Mouse (Mus musculus): ENCODE measurements at regions not wholly inside any gene's neighbourhood (a gene's known extent, or its start where the extent isn't known, plus 50 kb on each side); places are given as distances from the start of the nearest gene placed in this dataset.

DNA sequence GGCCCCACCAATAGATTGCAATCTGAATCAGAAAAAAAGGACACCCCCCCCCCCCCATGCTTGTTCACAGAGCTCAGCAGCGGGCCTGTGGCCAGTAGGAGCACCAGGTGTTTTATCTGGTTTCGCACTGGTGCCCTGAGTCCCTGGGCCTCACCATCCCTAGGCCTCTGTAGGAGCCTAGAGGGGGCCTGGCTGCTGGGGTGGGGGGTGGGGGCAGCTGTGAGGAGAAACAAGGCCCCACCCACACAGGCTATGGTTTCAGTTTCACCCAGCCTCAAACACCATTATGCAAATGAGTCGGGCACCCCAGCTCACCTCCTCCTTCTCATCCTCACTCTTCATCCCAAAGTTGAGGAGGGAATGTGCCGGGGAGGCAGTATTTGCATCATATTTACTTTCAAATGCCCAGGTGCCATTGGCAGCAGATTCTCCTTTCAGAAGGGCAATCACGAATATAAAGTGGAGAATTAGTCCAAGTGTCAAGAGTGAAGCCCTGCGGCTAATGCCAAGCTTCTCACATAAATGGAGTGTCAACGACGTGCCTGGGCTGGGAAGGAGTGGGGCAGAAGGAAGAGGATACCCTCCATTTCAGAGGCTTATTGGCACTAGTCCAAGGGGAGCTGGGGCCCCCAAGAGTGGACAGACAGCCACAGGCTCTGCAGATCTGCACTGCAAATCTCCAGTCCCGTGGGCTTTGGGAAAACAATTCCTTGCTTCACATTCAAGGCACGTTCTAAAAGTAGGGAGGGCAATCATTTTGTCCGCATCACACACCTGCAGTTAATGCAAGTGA, 187.7 kb upstream of the Spdye4c start:
- ATAC-seq: peak; percentile 62

DNA sequence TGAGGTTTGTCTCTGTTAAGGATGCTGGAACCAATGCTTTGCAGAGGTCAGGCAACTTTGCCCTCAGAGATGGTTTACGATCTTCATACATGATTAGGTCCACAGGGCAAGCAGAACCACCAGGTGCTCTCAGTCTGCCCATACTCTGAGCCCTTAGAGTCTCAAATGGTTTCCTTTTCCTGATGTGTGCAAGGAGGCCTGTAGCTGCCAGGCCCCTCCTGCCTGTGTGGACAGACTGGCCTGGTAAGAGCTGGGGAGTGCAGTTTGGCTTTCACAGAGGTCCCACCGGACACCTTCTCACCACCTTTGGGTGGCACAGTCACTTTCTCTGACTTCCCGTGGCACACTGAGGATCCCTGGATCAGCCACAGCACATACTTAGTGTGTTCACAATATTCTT, 186.6 kb upstream of the Spdye4c start:
- no peak for ATAC-seq

GRCm38 (mm10) chr2:128407076-128407475, 183.9 kb upstream of the Spdye4c start:
- peak; percentile 50 for ATAC-seq

- ATAC-seq: no peak
Observed at GRCm38 (mm10) chr2:128408718-128409117, 182.3 kb upstream of the Spdye4c start.

GRCm38 (mm10) chr2:128412352-128412751, 178.7 kb upstream of the Spdye4c start:
- peak; percentile 84 for ATAC-seq

- peak; percentile 91 for ATAC-seq
Observed at GRCm38 (mm10) chr2:128412974-128413373, 178.0 kb upstream of the Spdye4c start.

GRCm38 (mm10) chr2:128414588-128415240, 176.3 kb upstream of the Spdye4c start:
- ATAC-seq: no peak

DNA sequence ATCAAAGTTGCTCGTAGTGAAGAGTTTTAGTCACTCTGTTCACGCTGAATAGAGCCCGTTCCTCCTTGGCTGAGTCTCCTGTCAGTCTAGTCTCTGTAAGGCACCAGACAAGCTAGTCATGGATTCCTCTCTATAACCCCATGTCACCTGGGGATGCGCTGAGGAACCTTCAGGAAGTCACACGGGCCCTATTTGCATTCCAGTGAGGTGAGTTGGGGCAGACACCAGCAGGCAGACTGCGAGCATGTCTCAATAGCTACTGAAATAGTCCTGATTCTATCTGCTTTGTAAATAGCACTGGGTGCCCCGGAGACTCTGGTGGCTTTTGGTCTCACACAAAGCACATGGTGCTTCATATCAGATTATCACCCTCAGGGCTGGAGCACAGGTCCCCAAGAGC, 174.6 kb upstream of the Spdye4c start:
- ATAC-seq: no peak

DNA sequence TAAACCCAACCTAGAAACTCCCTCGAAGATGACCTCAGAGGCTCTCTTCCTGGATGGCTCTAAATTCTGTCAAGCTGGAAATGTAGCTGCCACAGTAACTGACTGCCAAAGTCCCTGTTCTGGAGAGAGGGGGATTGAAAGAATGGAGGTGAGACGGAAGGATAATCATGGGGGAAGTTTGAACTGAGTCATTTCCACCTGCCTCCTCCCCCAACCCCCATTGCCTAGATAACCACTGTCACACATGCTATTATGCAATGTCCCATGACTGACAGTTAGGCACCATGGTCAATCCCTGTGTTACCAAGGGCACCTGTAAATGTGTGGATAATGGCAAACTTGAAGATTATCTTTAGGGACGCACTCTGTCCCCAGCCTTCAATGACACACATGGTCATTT, 172.0 kb upstream of the Spdye4c start:
- ATAC-seq: no peak

DNA sequence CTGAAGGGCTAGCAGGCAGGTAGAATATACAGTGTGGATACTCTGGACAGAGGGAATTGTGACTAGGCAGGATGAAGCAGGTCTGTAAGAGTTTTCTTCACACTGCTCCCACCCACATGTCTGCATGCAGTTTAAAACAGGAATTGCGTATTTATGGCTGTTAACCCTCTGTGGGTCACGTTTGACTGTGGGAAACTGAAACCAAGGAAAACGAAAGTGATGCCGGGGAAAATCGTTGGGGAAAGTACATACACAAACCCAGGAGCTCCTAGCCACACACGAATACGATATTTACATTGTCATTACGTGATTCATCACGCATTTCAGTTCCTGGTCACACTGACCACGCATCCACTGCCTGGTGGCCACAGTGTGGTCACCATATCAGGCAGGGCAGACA, 170.6 kb upstream of the Spdye4c start:
- no peak for ATAC-seq

GRCm38 (mm10) chr2:128422677-128423076, 168.3 kb upstream of the Spdye4c start:
- peak; percentile 81 for ATAC-seq

GRCm38 (mm10) chr2:128424236-128424635, 166.8 kb upstream of the Spdye4c start:
- ATAC-seq: no peak

- ATAC-seq: no peak
Observed at GRCm38 (mm10) chr2:128427181-128427880, 163.7 kb upstream of the Spdye4c start.

- ATAC-seq: peak; percentile 56
Observed at GRCm38 (mm10) chr2:128428154-128428553, 162.9 kb upstream of the Spdye4c start.

DNA sequence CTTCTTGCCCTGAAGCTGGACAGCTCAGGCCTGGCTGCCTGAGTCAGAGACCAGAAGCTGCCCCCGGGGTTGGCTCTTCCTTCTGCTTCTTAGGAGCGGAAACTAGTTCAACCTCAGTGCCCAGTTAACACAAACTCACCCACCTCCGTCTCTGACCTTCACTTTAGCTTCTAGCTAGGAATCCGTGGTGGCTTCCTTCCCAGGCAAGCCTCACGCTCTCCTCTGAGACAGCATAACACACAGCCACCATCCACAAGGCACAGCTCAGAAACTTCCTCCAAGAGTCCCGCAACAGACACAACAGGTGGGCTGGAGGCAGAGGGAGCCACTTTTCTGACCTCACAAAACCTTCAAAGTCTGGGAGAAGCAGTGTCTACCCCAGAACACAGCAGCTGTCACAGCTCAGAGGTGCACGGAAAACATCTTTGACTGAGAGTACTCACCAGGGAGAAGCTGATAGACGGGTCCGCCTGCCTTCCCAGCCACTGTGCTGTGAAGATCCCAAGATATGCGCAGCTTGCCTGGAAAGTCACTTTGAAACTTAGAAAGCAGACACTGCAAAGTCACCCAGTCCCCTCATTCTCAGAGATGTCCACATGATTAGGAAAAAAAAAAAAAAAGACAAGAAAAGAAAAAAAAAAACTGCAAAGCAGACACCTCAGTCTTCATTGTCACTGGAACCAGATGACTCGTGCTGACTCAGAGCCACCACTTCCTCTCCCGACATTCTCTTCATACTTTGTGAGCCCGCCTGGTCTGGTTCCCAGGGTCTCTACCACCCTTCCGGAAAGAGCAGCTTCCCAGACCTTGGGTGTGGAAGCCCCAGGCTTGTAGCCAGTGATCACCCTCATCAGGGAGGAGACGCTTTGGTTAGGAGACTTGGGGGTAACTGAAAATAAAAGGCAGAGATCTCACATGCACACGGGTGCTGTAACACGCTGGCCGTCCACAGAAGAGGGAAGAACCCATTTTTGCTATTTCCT, 162.1 kb upstream of the Spdye4c start:
- ATAC-seq: peak; percentile 77

GRCm38 (mm10) chr2:128429786-128430185, 161.2 kb upstream of the Spdye4c start:
- peak; percentile 33 for ATAC-seq

DNA sequence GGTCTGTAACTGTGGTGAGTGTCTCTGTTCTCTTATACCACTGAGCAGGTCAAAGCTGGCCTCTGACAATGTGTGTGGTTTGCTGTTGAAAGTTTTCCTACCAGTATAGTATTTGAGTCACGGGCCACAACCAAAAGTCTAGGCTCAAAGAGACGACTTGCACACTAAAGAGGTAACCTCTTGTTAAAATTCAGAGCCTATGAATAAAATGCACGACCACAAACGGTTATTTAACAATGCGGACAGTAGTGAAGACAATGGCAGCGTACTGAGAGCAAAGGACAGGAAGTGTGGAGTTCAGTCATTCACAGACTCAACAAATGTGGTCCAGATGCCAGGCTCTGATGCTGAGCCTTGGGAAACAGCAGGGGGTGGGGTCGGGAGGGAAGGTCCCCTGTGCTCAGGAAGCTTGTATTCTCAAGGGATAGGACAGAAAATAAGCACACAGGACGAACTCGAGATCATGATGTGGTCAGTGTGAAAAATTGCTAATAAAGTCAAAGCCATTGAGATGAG, 160.2 kb upstream of the Spdye4c start:
- ATAC-seq: no peak

DNA sequence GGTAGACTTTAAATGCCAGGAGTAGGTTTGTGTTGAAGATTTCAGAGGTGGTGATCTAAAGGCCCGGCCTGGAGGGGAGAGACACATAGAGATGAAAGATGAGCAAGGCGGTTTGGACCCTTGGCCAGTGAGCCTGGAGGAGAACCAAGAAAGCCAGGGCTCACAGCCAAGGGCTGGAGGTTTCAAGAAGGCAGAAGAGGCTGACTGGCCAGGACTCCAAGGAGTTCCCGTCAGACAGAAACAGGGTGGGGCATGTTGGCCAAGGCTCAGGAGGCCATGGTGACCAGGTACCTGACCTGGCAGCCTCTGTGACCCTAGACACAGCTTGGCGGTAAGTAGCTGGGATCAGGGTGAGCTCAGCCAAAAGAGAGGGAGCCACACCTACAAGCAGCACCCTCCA, 159.3 kb upstream of the Spdye4c start:
- ATAC-seq: no peak

GRCm38 (mm10) chr2:128432741-128433140, 158.3 kb upstream of the Spdye4c start:
- no peak for ATAC-seq

DNA sequence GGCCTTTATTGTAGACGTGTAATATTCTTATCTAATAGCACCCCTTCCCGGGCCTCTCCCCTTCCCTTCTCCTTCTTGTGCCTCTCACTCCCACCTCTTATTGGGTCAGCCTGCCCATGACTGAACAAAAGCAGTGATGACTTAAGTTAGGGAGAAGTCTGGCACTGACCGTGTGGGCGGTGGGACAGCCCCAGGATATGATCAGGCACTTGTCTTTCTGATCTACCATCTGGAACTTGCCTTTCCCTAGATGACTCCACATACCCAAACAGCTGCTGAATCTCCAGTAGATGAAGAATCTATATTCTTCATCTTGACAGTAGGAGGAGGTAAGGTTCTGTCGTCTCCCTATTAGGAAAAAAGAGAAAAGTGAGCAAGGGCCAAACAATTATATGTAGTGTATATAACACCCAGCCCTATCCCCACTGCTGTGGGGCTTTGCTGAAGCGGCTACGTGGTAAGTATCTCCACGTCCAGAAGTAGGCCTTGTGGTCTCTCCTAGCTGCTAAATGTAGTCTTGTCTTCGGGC, 157.4 kb upstream of the Spdye4c start:
- ATAC-seq: no peak

DNA sequence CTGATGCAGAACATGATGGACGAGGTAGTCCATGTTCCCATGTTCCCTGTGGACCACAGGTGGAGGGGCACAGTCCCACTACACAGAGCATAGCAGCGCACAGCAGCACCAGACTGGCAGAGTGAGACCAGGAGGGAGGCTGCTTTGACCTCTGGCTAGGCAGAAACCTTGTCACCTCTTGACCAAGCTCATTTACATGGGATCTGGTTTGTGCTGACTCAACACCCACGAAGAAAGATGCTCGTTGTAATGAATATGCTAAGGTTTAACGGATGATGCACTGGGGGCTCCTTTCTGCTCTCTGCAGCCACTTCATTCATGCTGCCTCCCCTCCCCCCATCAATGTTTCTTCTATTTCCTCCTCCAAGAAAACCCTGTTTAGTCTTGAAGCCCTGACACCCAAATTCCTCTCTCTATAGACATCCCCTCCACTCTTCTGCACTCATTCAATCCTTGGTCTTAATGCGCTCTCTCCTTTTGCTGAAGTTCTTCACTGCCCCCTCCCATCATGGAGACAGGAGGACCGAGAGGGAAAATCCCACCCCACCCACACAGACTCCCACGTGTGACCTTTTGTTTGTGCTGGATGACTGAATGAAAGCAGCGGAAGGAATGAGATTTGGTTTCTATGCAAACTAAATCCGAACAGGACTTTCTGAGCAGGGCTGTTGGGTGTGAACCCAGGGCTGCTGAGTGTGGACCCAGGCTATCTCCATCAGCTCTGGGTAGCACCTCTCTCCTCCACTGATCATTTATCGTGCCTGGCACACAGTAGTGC, 156.6 kb upstream of the Spdye4c start:
- no peak for ATAC-seq
